Mouse (Mus musculus): ENCODE measurements around the gene Pbld2.
A peak's percentile ranks its signal among the peaks of the same experiment; 100 is the strongest.

Gene Pbld2

GRCm38 (mm10) chr10:63062696-63063095 lies 38.6 kb downstream of the Pbld2 start:
- DNase-seq (ENCODE audit: low read depth): no peak

DNA sequence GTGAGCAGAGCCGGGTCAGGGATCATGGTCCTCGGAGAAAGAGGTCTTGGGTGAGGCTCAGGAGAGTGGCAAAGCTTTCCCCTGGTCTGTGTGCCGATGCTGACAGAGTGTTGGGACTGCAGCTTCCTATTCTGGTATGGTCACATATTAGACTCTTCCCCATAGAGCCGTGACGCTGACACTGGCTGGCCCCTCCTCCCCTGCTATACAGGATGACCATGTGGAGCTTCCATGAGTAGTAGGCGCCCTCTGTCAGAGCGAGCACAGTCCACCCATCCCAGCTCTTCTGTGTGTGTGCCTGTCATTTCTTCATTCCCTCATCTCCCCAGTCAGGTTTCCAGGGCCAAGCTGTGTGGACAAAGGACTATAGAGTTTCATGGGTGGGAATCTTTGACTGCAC lies 39.2 kb downstream of the Pbld2 start:
- no peak for DNase-seq (ENCODE audit: low read depth)

GRCm38 (mm10) chr10:63064516-63064915 lies 40.4 kb downstream of the Pbld2 start:
- DNase-seq (ENCODE audit: low read depth): no peak

DNA sequence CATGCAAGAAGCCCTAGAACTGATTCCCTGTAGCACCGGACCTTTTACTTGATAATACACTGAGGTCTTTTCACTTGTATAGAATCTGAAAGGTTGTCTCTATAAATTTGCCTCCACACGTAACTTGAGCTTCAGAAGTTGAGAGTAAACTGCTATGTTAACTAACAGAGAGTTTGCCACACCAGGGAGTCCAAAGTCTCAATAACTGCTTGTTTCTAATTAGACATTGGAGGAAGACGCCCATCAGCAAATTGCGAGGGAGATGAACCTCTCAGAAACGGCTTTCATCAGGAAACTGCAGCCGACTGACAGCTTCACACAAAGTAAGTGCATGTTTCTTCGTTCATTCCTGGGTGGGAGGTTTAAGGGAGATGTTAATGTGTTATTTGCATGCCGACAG lies 41.4 kb downstream of the Pbld2 start:
- no peak for DNase-seq (ENCODE audit: low read depth)

GRCm38 (mm10) chr10:63065988-63066387 lies 41.9 kb downstream of the Pbld2 start:
- peak; percentile 40 for DNase-seq (ENCODE audit: low read depth)

DNA sequence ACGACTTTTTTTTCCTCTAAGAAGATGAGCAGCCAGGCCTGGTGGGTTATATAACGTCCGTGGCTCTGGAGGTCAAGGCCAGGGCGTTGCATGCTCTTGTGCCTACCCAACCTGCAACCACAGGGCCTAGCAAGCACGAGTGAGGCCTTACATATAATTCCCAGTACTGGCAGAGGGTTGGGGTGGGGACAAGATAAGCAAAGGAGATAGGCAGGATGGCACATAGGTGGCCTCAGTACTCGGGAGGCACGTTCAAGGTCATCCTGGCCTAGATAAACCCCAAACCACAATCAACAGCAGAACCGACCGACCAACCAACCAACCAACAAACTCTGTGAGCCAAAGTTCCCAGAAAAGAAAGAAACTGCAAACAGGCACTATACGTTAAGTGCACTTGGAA lies 62.2 kb downstream of the Pbld2 start:
- peak; percentile 21 for DNase-seq (ENCODE audit: low read depth)

DNA sequence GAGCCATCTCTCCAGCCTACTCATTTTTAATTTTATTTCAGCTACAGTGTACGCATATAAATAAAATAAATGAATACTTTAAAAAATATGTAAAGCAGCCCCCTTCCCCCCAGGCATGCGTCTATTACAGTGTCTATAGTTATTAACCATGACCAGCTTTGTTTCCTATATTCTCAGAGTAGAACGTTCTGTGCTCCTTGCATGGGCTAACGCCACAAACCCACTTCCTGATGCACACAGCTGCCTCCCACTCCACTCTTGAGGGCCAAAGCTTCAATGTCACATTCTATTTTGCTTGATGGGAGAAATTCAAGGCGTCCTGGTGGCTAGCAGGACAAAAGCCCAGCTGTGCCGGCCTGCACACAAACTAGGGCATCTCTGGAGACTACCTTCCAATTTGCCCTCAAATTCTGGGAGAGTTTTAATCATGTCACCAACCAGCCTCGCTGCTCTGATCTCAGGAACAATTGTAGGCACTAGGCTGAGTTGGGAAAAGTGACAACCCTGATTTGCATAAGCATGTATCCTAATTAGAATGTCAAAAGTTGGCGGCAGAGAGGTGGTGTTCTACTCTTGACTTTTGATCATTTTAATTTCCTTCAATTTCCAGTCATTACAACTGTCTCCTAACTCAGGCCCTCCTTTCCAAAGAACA lies 65.1 kb downstream of the Pbld2 start:
- no peak for DNase-seq (ENCODE audit: low read depth)

DNA sequence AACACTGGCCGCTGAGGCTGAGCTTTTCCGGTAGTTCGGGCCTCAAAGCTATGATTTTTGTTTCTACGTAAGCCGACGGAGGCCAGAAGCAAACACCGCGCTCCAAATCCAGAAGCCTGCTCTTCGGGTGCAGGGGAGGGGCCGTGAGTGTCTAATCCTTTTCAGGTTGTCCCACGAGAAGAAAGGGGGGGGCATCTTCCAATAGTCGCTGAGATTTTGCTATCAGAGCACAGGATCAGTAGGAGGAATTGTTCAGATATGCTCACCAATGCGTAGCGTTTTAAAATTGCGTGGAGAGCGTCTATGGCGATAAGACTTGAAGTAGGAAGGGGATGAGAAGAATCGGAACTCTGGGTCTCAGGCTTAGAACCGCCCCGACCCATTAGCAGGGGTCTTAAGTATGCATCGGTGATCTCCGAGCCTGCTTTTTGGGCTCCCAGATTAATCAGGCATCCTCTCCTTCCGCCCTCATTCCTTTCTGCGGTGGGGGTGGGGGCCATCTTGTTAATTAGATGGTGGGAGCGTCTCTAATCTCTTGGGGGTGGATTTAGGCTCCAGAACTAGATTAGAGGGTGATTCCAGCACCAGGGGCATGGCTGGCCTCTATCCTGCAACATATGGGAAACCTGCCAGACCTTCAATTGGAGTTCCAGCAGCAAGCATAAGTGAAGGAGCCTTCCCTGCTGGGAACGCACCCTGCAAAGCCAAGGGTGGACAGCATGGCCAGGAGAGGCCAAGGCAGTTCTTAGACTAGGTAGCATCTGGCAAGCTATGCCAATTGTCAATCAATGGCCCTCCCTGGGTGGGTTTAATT lies 65.8 kb downstream of the Pbld2 start:
- no peak for DNase-seq (ENCODE audit: low read depth)

- no peak for DNase-seq (ENCODE audit: low read depth)
Measured at GRCm38 (mm10) chr10:63091915-63092314, 67.8 kb downstream of the Pbld2 start.

DNA sequence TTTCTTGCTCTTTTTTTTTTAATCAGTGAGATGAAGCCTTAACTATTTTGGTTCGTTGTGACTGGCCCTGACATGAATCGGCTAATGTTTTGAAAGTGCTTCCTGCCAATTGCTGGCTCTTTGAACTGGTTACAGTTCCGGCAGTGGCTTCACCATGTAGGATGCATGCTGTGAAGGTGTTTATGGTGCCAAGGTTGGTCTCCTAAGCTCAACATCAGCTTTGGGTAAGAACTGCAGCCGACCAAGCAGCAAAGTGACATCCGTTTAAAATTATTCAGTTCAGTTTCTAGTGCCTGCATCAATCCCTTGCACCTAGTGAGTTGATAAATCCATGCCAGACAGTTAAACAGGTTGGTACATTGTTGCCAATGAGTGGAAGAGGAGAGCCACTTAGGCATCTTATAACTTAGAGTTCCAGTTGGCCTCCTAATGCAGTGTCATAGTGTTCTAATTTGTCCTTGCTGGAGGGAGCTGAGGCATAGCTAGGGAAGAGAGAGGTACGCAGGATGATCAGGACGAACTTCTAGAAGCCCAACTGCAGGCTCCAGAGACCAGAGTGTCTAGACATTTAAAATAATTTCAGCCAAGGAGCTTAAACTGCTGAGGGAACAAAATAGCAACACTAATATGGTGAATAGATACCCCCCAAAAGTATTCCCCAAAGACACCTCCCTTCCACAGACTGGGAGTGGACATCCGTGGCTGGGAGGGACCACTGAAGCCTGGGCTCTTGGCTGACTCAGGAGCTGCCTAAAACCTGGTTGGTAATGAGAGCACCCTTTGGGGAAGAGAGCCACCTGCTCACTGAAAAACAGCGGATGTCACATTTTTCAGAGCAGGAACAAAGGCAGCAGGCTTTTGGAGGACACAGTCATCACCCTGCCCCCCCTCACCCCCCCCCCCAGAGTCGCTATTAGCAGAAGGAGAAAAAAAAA lies 68.8 kb downstream of the Pbld2 start:
- DNase-seq (ENCODE audit: low read depth): no peak

DNA sequence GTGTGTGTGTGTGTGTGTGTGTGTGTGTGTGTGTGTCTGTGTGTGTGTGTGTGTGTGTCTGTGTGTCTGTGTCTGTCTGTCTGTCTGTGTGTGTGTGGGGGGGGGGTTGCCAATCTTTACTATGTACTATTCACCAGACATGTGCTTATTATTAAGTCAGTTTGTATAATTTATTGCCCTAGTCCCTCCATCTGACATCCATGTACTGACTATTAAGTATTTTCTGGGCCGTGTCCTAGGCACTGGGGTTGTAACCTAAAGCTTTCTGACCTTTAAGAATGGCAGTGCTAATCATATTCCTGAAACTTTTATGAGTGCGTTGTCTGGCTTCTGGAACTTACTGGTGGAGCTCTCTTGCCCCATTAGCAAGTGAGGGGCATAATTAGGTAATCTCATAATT lies 72.6 kb downstream of the Pbld2 start:
- DNase-seq (ENCODE audit: low read depth): no peak

DNA sequence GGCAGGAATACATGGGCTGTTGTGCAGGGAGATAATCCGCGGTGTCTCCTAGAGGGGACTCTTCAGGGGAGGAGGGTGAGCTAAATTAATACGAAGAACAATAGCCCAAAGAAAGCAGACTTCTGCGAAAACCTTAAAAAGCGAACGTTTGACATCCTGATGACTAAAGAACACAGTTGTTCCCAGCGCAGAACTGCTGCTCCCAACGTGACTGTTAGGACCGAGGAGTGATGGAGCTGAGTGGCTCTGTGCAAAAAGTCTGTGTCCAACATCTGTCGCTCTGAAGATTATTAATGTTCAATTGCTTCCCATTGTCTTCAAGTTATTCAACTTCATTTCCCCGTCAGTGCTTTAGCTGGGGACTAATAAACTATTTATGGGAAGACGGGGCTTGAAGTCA lies 74.1 kb downstream of the Pbld2 start:
- no peak for DNase-seq (ENCODE audit: low read depth)

DNA sequence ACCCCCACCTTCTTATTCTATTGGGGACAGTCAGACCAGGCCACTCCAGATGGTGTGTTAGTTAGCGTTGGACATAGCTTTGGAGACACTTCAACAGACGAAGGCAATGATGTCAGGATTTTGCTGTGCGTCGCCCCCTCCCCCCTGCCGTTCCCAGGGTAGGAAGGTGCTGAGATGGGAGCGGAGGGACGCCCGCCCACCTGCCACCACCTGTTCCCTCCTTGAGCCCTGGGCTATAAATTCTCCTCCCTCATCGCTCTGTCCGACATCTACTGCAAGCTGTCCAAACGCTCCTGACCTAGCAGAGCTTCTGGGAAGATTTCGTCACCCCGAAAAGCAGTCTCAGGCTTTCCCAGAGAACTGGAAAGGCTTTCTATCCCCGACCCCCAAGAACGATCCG lies 75.4 kb downstream of the Pbld2 start, which contains the start of gene Atoh7:
Gene Atoh7, plus strand, starts transcription at position 131 of the 400 bp plus-strand sequence.
- no peak for DNase-seq (ENCODE audit: low read depth)

DNA sequence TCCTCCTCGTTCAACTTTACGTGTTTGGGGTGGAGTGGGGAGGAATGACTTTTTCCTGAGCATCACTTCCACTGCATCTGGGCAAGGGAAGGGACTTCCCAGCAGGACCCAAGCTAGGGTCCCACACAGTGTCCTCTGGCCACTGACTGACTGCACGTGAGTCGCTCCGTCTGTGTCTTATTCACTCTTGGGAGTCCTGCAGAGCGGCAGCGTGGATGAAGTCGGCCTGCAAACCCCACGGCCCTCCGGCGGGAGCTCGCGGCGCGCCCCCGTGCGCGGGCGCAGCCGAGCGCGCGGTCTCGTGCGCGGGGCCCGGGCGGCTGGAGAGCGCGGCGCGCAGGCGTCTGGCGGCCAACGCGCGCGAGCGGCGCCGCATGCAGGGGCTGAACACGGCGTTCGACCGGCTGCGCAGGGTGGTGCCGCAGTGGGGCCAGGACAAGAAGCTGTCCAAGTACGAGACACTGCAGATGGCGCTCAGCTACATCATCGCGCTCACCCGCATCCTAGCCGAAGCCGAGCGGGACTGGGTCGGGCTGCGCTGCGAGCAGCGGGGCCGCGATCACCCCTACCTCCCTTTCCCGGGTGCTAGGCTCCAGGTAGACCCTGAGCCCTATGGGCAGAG lies 75.9 kb downstream of the Pbld2 start:
- DNase-seq (ENCODE audit: low read depth): no peak

GRCm38 (mm10) chr10:63100657-63101056 lies 76.5 kb downstream of the Pbld2 start:
- DNase-seq (ENCODE audit: low read depth): no peak
